Mouse (Mus musculus): ENCODE measurements around the gene Efna3.

DNA sequence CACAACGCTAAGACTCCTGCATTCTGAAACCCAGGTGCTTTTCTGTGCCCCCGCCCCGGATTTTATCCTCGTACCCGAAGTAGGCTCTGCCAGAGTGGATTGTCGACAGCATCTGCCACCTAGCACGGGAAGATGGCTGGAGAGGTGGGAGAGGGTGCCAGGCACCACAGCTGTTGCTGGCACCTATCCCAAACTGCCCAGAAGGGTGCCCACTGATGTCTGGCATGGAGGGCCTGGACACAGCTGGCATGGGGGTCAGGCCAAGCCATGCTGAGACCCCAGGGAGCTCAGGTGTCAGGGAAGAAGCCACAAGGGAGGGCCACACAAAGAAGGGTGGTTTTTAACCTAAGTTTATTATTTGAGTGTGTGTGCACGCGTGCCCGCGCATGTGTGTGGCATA lies 10.3 kb upstream of the Efna3 start:
- TF ChIP-seq CTCF (IDR thresholded peaks at IDR 0.05; ENCODE audit: low read depth, low read length): no peak
- no peak for TF ChIP-seq POLR2A (IDR thresholded peaks at IDR 0.05; ENCODE audit: extremely low read depth, insufficient read depth, low read length)

Data from liver, adult 2 months (tissue).